Mouse (Mus musculus): Measurements from ENCODE around the gene Cyp4f39.

Cyp4f39 gene

DNA sequence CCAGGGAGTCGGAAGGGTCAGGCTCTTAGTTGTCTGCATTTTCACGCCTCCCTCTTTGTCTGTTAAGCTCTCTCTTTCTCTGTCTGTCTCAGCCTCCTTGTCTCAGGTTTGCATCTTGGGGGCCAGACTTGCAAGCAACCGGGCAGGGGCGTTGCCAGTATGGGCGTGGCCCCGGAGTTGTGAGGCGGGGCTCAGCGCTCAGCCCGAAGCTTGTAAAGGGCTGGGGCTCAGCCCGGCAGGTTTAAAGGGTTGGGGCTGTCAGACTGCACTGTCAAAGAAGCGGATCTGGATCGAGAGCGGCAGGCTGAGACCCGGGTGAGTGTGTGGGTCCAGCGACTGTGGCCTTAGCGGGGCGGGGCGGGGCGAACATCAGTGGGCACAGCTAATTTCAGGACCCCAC is at the start of gene Cyp4f39:
Gene Cyp4f39, plus strand, starts transcription at position 242 of the 400 bp plus-strand sequence.
- peak; percentile 64 for DNase-seq

DNA sequence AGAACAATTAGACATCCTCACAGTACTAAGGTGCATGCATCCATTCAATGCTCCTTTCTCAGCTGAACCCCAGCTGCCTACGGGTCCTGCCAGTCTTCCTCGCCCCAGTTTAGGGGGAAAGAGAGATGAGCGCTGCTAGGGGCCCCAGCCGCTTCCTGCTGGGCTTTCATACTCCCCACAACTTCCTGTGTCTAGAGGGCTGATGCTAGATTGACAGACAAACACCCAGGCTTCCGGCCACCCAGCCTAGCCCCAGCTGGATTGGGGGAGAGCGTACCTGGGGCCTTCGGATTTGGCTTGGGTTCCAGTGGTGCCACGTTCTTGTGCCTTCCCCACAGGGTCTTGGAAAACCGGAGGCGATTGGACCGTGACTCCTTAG is 49.8 kb upstream of the Cyp4f39 start:
- DNase-seq: peak; percentile 90

DNA sequence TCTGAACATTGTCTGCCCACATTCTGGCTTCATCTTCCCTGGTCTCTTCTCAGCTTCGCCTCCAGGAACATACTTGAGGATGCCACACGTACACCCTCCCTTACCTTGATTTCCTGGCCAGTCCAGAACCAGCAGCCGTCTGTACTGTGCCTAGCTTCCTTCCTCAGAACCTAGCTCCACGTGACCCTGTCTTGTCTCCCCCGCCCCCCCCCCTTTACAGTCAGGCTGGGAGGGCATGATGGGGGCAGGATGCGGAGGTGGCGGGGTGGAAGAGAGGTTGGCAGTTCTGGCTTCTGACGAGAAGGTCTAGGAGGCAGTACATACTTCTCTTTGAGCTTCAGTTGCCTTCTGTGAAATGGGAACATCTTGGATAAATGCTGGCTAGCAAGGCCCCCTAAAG is 49.1 kb upstream of the Cyp4f39 start, which contains the start of gene Rasal3:
Gene Rasal3, minus strand, starts transcription at position 167 of the 400 bp plus-strand sequence.
- DNase-seq: peak; percentile 88

DNA sequence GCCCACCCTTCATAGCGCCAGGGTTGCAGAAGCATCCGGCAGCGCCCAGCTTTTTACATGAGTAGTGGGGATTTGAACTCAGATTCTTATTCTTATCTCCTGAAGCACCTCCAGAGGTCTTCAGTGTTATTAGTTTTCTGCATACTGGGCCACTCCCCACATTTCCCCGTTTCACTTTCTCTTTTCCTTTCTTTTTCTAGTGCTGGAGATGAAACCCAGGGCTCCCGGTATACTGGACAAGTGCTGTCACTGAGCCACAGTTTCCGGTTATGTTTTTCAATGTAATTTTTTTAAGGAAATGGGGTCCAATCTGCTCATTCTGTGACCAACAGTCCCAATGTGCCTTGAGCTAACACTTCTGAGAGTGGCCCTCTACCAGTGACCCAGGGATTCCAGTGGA is 40.6 kb upstream of the Cyp4f39 start:
- DNase-seq: no peak

DNA sequence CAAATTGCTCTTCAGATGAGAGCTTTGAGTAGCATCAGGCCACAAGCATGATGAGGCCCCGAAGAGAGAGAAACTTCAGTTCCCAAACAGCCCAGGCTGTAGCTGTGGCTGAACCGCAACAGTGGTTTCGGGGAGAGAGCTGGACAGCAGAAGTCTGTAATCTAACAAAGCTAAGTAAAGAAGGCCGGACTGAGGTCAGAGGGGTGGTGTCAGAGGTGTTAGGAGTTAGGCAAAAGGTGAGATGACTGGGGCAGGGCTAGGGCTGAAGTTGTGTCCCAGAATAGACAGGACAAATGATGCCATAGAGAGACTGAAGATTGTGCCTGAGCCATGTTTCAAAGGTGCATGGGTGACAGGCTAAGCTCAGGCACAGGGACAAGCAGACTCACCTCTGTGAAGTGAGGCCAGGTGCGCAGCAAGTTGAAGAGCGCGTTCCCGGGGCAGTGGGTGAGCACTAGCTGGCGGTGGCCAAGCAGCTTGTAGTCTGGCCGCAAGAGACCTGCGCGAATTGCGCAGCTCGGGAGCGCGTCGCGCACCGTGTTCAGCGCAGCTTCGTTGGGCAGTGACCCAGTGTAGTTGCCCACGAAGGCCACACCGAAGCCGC is 37.0 kb upstream of the Cyp4f39 start:
- DNase-seq: no peak

DNA sequence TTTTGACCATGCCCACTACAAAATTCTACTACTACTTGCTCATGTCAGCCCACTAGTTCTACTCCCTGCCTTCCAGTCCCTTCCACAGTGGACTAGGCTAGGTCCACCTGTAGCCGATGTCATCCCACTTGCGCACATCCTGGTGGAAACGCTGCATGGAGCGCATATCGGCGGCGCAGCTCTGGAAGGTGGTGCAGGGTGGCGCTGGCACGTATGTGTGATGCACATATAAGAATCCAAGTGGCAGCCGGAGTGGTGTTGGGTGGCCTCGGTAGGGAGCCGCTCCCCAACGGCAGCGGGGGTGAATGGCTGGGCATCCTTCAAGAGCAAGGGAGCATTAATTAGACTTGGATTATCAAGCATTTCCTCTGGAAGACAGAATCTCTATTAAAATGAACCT is 35.8 kb upstream of the Cyp4f39 start:
- no peak for DNase-seq

DNA sequence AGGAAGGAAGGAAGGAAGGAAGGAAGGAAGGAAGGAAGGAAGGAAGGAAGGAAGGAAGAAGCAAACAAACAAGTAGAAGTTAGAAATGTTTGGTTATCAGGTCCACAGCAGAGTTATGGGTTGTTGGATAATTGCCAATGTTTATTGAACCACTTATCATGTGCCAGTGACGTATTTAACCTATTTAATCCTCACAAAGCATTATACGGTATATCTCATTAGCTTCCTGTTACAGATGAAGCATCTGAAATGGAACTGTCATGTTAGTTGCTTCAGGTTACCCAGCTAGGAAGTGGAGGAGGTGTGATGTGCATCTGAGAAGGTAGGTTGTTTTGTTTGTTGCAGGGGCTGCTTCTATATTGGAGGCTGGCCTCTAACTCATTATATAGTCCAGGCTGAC is 32.5 kb upstream of the Cyp4f39 start:
- DNase-seq: no peak

DNA sequence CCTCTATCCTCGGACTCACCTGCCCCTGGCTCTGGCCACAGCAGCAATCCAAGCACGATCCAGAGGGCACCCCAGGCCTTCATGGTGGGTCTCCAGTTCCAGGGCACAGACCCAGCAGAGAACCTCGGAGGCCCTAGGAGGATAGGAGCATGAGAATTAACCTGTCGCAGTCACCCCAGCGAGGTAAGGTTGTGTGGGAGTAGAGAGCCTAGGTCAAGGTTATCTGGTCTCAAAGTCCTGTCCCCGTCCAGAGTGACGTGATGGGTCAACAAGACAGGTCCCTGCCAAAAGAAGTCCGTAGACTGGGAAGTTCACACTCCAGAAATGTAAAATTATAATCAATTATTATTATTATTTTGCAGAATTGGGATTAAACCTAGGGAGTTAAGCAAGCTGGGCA is 31.7 kb upstream of the Cyp4f39 start:
- no peak for DNase-seq

DNA sequence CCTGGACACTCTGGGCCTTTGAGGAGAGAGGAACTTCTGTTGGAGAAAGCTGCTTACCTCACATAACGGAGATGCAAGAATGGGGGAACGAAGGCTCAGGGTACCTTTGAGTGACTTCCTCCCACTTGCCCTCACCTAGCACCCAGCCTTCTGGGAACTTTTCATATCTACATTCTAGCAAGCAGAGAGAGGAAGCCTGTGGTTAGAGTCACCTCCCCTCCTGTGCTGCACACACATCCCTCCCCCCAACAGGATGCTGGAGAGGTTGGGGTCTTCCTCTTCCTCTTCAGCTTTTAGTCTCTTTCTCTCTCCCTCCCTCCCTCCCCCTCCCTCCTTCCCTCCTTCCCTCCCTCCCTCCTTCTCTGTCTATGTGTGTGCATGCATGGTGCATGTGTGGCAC is 28.5 kb upstream of the Cyp4f39 start, which contains the start of gene Pglyrp2:
Gene Pglyrp2, minus strand, starts transcription at position 134 of the 400 bp plus-strand sequence.
- DNase-seq: peak; percentile 89

DNA sequence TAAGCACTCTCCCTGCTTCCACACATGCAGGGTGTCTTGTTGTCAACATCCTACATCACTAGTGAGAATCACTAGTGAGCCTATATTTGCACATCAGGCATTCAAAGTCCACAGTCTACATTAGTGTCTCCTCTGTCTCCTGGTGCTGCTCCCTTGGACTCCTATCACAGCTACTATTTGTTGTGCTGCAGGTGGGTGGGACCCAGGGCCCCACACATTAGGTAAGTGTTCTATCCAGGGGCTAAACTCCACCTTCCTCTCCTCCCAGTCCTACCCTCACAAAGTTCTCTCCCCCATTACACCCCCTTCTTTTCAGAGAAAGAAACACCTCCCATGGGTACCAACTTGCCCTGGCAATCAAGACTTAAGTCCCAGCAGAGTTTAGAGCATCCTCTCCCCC is 25.9 kb upstream of the Cyp4f39 start:
- no peak for DNase-seq

DNA sequence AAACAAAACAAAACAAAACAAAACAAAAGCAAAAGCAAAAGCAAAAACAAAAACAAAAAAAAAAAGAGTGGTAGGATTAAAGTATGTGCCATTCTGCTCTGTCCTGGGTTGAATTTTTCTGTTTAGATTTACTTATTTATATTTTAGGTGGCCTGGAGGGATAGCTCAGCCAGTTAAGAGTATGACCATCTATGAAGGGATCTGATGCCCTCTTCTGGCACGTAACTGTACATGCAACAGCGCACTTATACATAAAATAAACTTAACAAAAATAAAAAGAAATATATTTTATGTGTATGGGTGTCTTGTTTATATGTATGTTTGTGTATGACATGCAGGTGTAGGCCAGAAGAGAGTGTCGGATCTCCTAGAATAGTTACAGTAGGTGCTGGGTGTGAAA is 20.6 kb upstream of the Cyp4f39 start:
- DNase-seq: peak; percentile 47

DNA sequence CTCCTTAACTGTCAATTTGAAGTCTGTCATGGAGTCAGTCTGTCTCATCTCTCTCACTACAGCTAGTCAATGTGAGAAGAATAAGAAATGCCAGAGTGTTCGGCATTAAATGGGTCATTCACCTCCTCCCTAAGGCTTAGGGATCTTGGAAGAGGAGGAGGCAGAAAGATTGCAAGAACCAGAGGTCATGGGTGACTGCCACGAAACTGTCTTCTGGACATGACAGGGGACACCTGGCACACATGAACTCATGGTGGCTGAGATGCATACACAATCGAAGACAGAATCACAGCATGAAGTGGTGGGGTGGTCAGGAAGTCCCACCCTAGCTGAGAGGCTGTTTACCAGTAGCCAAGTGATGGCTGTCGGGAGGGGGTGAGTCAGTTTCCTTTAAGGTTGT is 18.2 kb upstream of the Cyp4f39 start:
- DNase-seq: no peak

DNA sequence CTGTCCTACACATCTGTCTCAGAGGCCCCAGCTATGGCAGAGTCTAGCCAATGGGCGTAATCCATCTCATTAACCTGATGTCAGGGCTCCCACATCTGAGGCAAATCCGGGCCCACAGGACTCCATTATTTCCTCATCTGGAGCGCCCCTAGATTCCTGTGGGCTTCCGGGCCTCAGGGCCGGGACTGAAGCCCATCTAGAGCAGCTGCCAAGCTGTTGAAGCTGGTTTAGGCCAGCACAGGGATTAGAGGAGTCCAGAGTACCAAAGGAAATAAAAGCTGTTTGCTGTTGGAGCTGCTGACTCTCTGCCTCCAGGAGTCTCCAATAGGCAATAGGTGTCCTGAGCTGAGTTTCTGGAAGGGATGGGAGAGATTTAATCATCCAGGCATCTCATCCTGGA is 17.4 kb upstream of the Cyp4f39 start:
- DNase-seq: no peak

DNA sequence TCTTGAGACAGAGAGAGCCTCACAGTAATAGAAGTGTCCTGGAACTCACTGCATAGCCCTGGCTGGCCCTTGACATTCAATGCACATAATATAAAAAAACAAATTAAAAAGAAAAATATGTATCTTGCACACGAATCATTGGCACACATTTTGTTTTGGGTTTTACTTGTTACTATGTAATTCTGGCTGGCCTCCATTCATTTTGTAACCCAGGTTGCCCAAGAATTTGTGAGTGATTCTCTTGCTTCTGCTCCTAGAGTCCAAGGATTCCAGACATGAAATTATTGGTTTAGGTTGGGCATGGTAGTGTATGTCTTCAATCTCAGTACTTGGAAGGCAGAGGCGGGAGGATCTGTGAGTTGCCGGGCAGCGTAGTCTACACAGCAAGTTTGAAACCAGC is 15.4 kb upstream of the Cyp4f39 start:
- DNase-seq: no peak

DNA sequence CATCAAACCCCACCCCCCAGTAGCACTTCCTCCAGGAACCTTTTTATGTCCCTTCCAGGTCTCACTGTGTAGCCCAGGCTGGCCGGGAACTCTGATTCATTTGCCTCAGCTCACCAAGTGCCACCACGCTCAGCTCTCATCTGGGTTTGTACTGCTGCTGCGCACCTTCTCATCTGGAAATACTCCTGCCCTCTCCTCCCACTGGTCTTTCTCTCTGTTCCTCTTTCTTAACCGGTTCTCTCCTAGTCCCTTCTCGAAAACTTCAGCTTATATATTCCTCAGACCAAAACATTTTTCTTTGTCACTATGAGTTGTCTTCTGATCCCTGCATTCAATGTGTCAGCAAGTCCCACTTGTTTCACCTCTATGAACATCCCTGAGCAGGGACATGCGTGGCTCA is 9.3 kb upstream of the Cyp4f39 start:
- DNase-seq: no peak

DNA sequence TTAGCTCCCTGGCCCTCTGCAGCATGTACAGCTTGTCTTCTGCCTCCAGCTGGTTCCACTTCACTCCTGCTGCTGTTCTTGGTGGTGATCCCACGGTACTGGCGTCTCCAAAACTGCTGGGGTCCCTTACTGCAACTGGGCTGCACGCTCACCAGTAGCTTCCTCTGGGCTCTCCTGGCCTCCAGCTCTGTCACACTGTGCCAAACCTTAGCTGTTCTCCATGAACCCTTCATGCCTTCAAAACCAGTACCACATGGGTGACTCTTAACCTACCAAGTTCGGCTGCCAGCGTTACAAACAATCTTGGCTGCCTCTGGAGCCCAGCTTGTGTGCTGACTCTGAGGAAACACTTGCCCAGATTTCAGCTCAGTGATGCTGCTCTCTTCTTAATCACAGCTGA is 7.5 kb upstream of the Cyp4f39 start:
- no peak for DNase-seq

DNA sequence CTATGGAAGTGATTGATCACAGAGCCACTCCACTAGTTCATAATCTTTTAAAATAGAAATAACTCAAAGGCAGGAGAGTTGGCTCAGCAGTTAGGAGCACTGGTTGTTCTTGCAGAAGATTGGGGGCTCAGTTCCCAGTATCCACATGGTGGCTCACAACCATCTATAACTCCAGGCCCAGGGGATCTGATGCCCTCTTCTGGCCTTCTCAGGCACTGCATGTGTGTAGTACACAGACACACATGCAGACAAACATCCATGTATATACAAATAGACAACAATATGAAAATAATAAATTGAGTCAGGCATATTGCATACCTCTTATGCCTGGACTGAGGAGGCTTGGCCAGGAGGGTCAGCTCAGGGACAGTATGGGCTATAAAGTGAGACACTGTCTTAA is 5.3 kb upstream of the Cyp4f39 start:
- DNase-seq: no peak

DNA sequence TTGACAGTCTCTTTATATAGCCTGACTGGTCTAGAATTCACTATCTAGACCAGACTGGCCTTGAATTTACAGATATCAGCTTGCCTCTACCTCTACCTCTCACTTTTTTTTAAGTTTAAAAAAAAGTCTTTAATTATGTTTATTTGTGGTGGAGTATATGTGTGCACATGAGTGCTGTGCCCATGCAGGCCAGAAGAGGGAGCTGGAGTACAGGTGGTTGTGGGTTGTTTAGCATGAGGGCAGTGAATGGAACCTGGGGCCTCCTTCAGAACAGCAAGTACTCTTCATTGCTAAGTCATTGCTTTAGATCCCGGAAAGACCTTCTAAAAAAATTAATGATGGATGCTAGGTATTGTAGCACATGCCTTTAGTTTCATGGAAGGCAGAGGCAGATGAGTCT is 3.5 kb upstream of the Cyp4f39 start:
- DNase-seq: no peak

DNA sequence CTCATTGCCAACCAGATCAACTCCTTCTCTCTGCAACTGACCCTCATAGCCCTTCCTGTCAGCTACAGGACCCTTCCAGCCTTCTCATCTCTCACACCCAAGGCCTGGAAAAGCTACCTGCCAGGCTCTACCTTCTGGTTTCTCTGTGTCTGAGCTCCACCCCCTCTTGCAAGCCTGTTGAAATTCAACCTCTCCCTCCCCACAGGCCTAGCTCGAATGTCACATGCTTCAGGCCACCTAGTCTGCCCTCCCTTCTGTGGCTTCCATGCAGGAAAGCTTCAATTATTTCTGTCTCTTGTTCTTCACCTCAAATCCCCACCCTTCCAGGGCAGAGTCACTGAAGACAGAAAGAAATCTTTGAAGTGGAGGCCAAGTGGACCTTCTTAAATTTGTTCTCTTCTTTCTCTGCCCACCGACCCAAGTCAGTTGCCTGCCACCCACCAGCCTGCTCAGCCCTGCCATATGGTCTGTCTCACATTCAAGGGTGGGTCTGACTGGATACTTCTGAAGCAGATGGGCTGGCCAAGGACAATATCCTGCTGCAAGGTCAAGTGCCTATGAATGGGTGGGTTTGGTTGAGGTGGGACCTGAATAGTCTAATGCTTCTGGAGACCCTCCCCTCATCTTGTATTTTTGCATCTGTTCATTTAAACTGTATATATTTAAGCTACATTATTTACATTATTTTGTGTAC is 1.5 kb upstream of the Cyp4f39 start:
- DNase-seq: no peak

DNA sequence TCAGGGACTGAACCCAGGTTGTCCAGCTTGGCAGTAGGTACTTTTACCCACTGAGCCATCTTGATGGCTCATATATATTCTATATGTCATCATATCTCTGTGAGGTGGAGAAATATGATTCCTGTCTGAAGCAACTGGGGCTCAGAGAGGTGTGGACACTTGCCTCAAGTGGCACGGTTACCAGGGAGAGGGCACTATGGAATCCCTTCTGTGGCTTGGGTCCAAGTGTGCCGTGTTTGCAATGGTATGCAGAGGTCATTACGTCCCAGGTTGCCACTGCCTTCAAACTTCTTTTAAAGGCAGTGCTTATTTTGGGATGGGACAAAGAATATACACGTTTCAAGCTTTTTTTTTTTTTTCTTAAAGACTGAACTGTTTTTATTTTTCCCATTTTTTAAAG is 1.7 kb downstream of the Cyp4f39 start:
- DNase-seq: no peak

DNA sequence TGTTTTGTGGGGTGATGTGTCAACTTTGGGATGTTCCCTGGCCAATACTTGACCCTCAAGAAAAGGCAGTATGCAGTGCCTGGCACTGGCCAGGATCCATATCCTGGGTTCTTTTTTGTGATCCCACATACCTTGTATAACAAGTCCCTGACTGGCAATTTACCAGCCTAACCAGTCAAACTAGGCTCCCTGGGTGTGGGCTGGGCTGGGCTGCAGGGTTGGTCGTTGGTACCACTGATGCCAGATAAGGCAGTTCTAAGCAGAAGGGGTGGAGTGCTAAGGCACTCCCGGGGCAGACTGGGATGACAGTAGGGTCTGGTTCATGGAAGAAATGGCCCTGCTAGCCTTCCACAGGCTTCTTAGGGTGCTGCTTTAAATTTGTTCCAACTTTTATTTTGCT is 2.5 kb downstream of the Cyp4f39 start:
- no peak for DNase-seq

DNA sequence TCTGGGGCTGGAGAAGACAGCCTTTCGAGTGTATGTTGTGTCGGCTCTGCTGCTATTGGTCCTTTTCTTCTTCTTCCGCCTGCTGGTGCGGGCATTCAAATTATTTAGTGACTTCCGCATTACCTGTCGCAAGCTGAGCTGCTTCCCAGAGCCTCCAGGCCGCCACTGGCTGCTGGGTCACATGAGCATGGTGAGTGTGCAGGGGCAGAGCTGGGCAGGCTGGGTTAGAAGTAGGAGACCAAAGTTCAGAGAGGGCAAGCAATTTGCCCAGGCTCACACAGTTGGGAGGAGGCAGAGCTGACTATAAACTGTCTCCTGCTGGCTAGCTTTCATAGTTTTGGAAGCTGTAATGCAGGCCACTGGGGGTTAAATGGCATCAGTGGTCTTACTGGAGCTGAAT is 16.0 kb downstream of the Cyp4f39 start:
- DNase-seq: no peak

DNA sequence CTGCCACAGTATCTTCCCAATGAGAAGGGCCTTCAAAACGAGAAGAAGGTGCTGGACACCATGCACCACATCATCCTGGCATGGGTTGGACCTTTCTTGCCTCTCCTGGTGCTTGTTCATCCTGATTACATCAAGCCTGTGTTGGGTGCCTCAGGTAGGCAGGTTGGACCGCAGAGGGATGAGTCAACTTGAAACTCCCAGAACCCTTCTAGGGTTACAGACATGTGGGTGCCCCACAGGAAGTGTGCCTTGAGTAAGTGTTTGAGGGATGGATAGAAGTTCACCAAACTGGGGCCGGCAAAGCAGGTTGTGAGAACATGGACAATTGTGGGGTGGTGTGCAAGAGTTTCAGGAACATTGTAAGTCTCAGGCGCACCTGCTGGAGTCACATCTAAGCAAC is 18.3 kb downstream of the Cyp4f39 start:
- no peak for DNase-seq

DNA sequence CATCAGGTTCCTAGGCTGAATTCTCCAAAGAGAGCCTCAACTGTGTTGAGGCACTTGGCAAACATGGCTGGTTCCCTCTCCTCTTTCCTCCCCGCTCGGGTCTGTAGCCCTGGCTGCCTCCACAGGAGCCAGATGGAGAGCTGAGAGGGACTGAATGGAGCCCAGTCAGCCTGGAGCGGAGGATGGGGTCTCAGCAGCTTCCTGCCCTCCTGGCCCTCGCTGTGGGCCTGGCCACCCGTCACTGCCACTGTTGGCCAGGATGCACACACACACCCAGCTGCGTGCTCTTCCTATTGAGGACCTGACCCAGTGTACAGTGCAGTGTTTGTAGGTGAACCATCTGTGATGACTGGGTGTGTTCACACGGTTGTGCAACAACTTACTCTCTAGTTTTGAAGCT is 19.7 kb downstream of the Cyp4f39 start:
- no peak for DNase-seq

DNA sequence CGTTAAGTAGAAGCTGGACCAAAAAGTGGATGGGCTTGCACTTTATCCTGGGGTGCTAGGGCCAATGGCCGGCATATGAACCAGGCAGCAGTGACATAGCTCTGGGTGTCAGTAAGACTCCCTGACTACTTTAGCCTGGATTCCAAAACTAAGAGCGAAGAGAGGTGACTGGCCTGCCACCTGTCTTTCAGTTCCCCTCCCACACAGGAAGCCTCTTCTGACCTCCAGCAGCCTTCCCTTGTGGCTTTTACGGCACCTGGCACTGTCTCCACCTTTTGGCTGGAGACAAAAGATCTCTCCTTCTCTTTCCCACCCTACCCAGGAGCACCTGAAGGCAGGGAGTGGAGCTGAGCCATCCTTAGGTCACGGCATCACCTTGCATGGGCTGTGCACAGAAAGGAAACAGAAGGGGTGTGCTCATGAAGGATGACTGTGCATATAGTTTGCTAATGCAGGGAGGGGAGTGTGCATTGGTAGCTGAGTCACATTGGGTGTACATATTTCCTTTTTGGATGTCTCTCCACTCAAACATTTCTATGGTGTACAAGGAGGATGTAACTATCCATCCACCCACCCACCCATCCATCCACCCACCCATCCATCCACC is 22.5 kb downstream of the Cyp4f39 start:
- DNase-seq: no peak

Measured in thymus, postnatal 14 days (tissue).